Mouse (Mus musculus): ENCODE measurements around the gene 2010111I01Rik. TPM values are rescaled to one million over a fixed set of nuclear protein-coding genes. Genes with fewer than 3 reads are reported as not detected.

2010111I01Rik gene
- polyA plus RNA-seq, 1 experiment: 174 TPM

DNA sequence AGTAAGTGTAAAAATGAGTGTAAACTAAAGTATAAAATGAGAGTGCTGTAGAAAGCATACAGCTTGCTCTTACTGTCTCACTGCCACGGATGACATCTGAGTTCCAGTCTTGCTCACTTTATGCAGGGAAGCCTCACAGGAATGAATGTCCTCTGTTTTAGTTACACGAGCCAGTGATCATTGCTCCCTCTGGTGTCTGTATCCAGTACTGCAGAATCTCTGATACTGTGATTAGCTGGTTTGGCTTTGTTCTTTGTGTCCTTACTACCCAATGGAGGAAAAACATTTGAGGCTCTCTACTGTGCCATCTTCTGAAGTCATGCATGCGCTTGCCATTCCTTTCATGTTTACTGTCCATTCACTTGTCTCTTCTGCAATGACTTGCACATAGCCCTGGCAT is 391.9 kb downstream of the 2010111I01Rik start:
- no peak overlapping the region for H3K27ac ChIP-seq (ENCODE audit: insufficient read depth, low read length)
- no peaks in the 10 kb centered on the region for H3K4me1 ChIP-seq (ENCODE audit: control insufficient read depth, insufficient read depth, low read length)
- no peak for TF ChIP-seq CTCF (IDR thresholded peaks at IDR 0.05; ENCODE audit: borderline replicate concordance, insufficient read depth, low read length)
- no peak for TF ChIP-seq POLR2A (IDR thresholded peaks at IDR 0.05; ENCODE audit: low read depth, low read length)
- no peak overlapping the region for H3K4me3 ChIP-seq (ENCODE audit: insufficient read depth, low read length)

DNA sequence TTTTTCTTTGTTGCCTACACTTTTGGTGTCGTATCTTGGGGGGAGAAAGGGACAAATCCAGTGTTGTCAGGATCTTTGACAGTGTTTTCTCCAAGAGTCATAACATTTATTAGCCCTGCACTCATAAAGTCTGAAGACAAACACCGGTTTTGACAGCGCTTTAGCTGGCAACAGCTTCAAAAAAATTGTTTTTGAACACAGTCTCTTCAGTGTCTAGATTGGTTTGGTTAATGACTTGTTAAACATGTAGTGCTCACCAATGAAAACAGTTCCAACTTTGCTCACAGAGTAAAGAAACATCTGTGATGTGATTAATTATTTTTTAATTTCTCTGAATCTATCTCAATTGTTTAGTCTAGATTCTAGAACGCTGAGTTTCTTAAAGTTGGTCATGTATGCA is 394.7 kb downstream of the 2010111I01Rik start:
- no peak for TF ChIP-seq CTCF (IDR thresholded peaks at IDR 0.05; ENCODE audit: borderline replicate concordance, insufficient read depth, low read length)
- no peaks in the 10 kb centered on the region for H3K4me1 ChIP-seq (ENCODE audit: control insufficient read depth, insufficient read depth, low read length)
- no peak overlapping the region for H3K4me3 ChIP-seq (ENCODE audit: insufficient read depth, low read length)
- H3K27ac ChIP-seq (ENCODE audit: insufficient read depth, low read length): no peak overlapping the region

DNA sequence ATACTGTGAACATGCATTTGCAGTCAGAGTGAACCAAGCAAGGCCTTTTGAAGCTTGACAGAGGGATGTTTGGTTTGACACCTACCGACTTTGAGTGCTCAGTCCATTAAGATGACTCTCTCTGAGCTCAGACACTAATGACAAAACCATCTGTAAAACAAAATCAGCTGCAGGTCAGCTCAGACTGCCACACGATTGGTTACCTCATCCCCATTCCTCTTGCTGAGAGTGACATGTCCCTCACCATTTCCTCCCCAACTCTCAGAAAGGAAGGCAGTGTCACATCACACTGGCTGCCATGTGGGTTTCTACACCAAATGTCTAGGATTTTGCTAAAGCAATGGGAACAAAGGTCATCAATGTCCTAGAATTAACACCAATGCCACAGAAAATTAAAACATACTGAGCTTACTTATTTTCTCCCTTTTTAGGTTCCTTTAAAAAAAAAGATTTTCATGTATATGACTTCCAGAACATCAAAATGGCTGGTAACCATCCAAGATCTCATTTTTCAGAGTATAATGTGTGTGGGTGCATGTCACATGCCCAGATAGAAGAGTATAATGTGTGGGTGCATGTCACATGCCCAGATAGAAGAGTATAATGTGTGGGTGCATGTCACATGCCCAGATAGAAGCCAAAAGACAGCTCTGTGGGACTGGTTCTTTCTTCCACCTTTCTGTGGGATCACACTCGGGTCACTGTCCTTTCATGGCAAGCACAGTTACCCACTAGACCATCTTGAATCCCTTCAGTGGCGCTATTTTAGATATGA is 395.6 kb downstream of the 2010111I01Rik start:
- no peak overlapping the region for H3K27ac ChIP-seq (ENCODE audit: insufficient read depth, low read length)

DNA sequence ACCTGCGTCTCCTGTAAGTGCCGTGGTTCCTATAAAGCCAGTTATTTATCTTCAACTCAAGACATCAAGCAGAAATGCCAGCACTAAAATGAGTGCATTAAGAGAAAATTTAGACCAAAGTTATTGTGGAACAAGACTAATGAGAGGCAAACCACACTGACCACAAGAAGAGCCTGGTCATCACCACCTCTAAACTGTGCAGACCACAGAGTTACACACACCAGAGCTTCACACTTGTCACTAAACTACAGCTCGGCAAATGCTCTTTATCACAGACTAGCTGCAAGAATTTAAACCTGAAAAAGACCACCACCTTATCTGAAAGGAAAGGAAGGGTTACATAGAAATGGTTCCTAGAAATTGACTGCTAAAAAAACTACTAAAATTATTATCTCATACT is 397.1 kb downstream of the 2010111I01Rik start:
- Histone ChIP-seq H3K4me3 (ENCODE audit: insufficient read depth, low read length) (no peak overlapping the region), H3K27ac (ENCODE audit: insufficient read depth, low read length) (no peak overlapping the region), H3K4me1 (ENCODE audit: control insufficient read depth, insufficient read depth, low read length) (no peaks in the 10 kb centered on the region)

More for the DNA sequence above, 395.6 kb downstream of the 2010111I01Rik start:
- H3K4me1 ChIP-seq (ENCODE audit: control insufficient read depth, insufficient read depth, low read length): no peaks in the 10 kb centered on the region
- H3K4me3 ChIP-seq (ENCODE audit: insufficient read depth, low read length): no peak overlapping the region
- TF ChIP-seq POLR2A (IDR thresholded peaks at IDR 0.05; ENCODE audit: low read depth, low read length): no peak
- TF ChIP-seq CTCF (IDR thresholded peaks at IDR 0.05; ENCODE audit: borderline replicate concordance, insufficient read depth, low read length): no peak

DNA sequence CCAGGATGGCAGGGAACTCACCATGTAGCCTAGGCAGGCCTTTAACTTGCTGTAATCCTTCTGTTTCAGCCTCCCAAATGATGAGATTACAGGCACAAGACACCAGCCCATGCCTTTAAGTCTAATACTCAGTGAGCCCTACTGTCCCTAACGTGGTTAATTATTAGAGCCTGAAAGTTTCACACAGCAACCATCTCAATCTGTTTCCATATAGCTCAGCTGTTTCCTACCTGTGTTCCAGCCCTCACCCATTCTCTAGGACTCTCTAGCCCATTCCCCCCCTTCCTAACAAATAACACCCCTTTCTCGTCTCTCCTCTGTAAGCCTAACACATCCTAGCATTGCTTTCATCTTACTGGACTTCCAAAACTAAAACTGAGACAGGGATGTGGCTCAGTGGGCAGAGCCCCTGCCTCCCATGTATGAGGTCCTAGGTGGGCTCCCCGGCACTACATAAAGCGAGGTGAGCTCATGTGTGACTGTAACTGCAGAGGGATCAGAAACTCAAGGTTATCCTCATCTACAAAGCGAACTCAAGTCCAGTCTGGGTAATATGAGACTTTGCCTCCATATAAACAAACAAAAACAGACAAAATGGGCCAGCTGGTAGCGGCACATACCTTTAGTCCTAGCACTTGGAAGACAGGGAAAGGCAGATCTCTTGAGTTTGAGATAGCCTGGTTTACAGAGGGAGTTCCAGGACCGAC is 408.9 kb downstream of the 2010111I01Rik start:
- no peak overlapping the region for H3K27ac ChIP-seq (ENCODE audit: insufficient read depth, low read length)
- H3K4me1 ChIP-seq (ENCODE audit: control insufficient read depth, insufficient read depth, low read length): no peaks in the 10 kb centered on the region
- H3K4me3 ChIP-seq (ENCODE audit: insufficient read depth, low read length): no peak overlapping the region
- no peak for TF ChIP-seq CTCF (IDR thresholded peaks at IDR 0.05; ENCODE audit: borderline replicate concordance, insufficient read depth, low read length)
- no peak for TF ChIP-seq POLR2A (IDR thresholded peaks at IDR 0.05; ENCODE audit: low read depth, low read length)

More for the DNA sequence above, 397.1 kb downstream of the 2010111I01Rik start:
- TF ChIP-seq POLR2A (IDR thresholded peaks at IDR 0.05; ENCODE audit: low read depth, low read length) (no peak), CTCF (IDR thresholded peaks at IDR 0.05; ENCODE audit: borderline replicate concordance, insufficient read depth, low read length) (no peak)

Other genes with a start within 250 kb of the 2010111I01Rik start
- 10.6 and 21.3 TPM in 2 replicates for gene Platr25, start 204.2 kb upstream of the 2010111I01Rik start, polyA plus RNA-seq (2011; ENCODE audit: insufficient read length, low read depth, missing spikeins)
- gene Gm5141, start 179.1 kb upstream of the 2010111I01Rik start, polyA plus RNA-seq (2011; ENCODE audit: insufficient read length, low read depth, missing spikeins): 2.0 and 6.3 TPM in 2 replicates
- not detected in 2 replicates for gene Fbp2, start 106.5 kb upstream of the 2010111I01Rik start, polyA plus RNA-seq (2011; ENCODE audit: insufficient read length, low read depth, missing spikeins)
- gene Fbp1, start 76.6 kb upstream of the 2010111I01Rik start, polyA plus RNA-seq (2011; ENCODE audit: insufficient read length, low read depth, missing spikeins): not detected in 2 replicates

Measured in embryonic fibroblast, embryonic 13.5 days (primary cell).